Mouse (Mus musculus): ENCODE measurements around the gene Mlh1. TPM values are rescaled to one million over a fixed set of nuclear protein-coding genes. Genes with fewer than 3 reads are reported as not detected.

The Mlh1 gene
- total RNA-seq (2014; fragmentation: Nextera tagmentation): 47.2 and 69.4 TPM in 2 replicates
- 41.0 and 68.5 TPM in 2 replicates for total RNA-seq (2017)

DNA sequence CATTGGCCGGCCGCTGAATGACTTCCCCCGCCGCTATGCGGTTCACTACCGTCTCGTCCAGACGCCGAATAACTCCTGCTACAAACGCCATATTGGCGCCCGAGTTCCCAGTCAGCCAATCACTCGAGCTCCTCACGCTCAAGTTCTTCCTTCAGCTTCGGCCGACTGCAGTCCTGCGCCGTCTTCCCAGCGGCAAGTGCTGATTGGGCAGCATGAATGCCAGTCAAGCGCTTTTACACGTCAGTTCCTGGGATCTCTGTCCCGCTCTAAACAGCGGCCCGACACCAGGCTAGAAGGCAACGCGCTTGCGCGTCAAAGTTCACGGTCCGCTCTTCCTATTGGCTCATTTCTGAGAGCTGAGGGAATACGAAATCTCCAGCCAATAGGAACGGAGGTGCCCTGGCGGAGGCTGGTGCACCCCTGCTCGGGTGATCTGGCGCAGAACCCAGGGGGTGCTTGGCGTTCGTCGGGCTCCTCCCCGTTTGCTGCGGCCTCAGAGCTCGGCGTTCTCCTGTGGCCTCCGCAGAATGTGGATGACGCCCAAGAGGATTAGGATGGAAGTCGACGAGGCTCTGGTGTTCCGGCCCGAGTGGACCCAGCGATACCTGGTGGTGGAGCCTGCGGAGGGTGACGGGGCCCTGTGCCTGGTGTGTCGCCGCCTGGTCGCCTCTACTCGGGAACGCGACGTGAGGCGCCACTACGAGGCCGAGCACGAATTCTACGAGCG is at the start of gene Mlh1, which contains the start of gene Epm2aip1:
Gene Mlh1 (minus strand): TSS at position 358 of the 727 bp plus-strand sequence.
Gene Epm2aip1 (plus strand): TSS at position 496 of the 727 bp plus-strand sequence.
- peak; percentile 94 for ATAC-seq (replicated peaks; ENCODE audit: low FRiP score, low TSS enrichment, poor library complexity, severe bottlenecking)

DNA sequence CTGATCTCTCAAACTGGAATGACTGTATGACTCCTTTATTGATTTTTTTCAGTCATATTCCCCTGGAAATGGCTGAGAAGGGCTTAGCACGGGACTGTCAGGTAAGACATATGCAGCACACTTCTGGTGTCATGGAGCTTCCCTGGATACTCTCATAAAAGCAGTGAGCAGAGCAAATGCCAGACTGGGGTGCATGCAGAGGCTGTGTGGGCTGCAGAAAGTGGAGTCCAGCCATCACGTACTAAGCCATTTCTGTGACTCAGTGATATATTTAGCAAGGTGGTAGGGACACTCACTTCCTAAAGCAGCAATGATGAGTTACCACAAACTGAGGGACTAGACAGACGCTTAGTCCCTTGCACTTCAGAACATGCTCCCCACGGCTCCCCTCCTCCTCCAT is 49.3 kb upstream of the Mlh1 start:
- no peak for ATAC-seq (replicated peaks; ENCODE audit: low FRiP score, low TSS enrichment, poor library complexity, severe bottlenecking)

DNA sequence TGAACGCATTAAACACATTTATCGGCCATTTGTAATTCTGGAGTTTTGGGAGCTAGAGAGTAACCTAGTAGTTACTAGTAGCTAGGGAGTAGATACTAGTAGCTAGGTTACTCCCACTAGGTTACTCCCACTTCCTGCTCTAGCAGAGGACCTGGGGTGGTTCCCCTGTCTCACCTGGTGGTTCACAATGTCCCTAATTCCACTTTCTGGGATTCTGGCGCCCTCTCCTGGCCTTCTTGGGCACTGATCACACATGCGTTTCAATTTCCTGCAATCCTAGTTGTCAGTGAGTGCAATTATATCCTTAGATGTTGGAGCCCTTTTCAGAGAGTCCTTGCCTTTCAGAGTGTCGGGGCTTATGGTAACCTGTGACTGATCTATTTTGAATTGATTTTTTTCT is 42.6 kb upstream of the Mlh1 start:
- peak; percentile 89 for ATAC-seq (replicated peaks; ENCODE audit: low FRiP score, low TSS enrichment, poor library complexity, severe bottlenecking)

DNA sequence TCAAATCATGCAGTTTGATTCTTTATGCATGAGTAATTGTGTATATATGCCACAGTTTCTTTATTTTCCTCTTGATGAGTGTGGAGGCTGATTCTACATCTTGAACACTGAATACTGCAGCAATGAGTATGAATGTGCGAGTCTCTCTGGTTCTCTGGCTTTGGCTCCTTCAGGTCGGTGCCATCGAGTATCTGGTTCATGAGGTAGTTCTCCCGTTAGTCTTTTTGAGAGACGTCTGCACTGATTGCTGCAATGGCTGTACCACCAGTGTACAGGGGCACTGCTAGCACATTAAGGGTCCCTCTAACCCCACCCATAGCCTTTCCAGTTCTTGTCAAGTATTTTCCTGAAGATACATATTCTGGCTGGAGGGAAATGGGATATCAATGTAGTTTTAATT is 42.2 kb upstream of the Mlh1 start:
- ATAC-seq (replicated peaks; ENCODE audit: low FRiP score, low TSS enrichment, poor library complexity, severe bottlenecking): no peak

DNA sequence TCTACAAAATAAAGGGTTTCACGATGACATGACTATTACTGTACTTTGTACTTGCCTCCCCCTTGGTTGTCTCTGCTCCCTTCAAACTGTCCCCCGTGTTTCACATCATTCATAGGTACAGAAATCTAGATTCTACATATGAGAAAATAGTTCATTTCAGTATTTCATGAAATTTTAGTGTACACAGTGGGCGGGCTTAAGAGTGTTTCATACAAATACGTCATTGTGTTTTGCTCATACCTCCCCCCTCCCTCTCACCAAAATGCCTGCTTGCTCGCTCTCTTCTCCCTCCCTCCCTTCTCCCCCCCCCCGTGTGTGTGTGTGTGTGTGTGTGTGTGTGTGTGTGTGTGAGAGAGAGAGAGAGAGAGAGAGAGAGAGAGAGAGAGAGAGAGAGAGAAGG is 41.7 kb upstream of the Mlh1 start:
- ATAC-seq (replicated peaks; ENCODE audit: low FRiP score, low TSS enrichment, poor library complexity, severe bottlenecking): no peak

DNA sequence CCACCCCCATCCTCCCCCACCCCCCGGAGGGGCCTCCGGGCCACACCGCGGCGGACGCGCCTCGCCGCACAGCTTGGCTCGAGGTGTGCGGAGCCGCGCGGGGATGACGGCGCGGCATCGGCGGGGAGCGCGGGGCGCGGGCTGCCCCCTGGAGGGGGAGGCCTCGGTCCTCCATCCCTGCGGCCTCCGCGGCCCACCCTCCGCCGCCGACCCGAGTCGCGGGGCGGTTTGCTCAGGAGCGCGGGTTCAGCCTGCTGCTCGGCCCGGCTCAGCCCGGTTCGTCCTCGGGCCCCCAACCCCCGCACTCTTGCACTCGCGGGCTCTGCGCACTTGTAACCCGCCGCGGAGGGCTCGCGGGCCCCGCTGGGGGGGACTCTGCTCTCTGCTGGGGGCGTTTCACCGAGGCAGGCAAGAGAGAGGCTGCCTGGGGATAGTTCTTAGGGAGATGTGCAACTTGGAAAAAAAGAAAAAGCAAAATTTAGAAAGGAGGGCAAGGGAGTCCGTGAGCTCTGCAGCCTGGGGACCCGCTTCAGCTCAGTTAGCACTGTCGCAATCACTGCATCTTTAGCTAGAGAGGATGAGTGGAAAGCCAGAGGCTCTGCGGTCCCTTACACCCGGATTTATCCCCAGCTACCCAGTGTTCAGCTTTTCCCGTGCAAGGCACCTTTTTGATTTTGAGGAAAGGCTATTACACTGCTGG is 41.0 kb upstream of the Mlh1 start:
- ATAC-seq (replicated peaks; ENCODE audit: low FRiP score, low TSS enrichment, poor library complexity, severe bottlenecking): no peak

DNA sequence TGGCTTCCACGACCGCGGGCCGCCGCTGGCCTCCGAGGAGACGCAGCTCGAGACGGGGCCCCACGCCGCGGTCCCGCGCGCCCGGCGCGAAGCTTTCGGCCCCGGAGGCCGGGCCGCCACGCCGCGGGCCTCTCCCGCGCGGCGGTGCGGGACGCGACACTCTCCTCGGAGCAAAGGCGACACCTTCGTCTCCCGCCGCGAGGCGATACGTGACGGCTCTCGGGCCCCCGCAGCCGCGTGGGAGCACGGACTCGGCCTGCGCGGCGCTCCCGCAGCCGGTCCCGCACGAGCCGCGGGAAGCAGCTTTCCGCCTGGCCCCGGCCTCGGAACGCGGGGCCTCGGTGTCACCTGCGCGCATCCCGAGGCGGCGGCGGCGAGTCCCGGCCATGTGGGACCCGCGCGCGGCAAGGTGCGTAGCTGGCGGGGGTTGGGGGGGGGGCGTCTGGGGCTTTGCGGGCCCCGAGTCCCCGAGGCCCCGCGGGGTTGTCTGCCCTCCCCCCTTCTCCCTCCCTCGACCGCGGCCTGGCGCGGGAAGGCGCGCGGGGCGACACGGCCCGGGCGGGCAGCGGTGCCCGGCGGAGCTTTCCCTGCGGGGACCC is 40.4 kb upstream of the Mlh1 start:
- ATAC-seq (replicated peaks; ENCODE audit: low FRiP score, low TSS enrichment, poor library complexity, severe bottlenecking): no peak

DNA sequence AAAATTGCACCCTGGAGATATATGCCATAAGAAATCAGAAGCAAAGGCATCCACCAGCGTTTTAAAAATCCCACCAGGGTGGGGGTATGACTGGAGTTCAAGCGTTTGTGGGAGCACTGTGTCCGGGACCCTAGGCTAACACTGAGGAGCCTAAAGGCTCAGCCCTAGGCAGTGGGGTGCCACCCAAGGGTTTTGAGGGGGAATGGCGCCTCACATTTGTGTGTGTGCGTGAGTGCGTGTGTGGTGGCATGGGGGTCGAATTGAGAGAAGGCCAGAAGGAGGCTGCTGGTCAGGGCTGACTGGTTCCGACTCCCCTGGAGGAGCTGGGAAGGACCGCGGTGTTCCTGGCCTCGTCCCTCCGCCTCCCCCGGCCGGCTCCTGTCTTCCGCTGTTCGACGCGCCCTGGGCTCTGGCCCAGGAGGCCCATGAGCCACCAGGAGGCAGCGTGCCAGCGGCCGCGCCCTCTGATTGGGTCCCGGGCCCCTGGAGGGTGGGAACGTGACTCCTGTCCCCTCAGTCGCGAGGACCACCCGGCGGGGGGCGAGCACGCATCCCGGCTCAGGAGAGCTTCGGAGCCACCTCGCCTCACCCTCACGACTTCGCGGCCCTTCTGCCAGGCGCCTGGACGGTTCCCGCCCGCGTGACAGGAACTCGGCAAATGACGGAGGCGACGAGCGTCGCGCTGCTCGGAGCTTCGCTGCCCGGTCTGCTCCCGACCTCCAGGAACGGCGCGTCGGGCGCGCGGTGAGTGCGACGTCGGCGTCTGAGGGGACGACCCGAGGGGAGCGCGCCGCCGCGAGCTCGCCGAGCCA is 39.6 kb upstream of the Mlh1 start, which contains the start of gene Trank1:
Gene Trank1 (plus strand): TSS at position 709 of the 812 bp plus-strand sequence.
- no peak; the same call in 1 of the 2 replicates for ATAC-seq (replicated peaks; ENCODE audit: low FRiP score, low TSS enrichment, poor library complexity, severe bottlenecking)

DNA sequence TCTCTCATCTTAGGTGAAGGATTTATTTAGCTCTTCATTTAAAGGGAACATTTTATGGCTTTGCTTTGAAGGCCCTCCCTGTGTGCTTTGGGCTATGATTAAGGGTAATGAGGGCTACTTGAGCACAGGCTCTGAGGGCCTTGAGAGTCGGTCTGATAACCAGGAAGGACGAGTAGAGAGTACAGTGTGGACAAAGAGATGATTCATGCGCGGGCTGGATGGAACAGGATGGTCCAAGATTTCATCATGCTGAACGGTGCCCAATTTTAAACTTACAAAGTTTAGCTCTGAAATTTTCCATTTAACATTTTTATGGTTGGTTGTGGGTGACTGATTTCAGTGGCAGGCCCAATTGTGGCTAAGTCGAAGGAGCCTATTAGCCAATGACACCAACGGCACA is 34.6 kb upstream of the Mlh1 start:
- no peak for ATAC-seq (replicated peaks; ENCODE audit: low FRiP score, low TSS enrichment, poor library complexity, severe bottlenecking)

DNA sequence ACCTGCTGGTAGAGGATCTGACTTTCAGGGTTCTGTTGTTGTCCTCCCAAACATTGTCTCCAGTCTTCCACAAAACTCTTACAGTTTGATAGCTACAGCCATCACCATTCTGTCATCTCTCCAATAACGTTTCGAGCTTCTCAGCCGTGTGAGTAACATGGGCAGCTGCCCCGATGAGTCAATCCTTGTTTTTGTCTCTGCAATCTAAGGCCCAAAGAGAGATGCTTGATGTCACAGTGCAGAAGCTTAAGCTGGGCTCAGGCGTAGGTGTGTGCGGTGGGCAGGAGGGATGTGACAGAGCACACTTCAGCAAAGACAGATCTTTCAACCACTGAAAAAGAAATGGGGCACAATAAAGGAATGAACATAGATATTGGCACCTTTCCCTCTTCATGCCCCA is 32.4 kb upstream of the Mlh1 start:
- ATAC-seq (replicated peaks; ENCODE audit: low FRiP score, low TSS enrichment, poor library complexity, severe bottlenecking): no peak

DNA sequence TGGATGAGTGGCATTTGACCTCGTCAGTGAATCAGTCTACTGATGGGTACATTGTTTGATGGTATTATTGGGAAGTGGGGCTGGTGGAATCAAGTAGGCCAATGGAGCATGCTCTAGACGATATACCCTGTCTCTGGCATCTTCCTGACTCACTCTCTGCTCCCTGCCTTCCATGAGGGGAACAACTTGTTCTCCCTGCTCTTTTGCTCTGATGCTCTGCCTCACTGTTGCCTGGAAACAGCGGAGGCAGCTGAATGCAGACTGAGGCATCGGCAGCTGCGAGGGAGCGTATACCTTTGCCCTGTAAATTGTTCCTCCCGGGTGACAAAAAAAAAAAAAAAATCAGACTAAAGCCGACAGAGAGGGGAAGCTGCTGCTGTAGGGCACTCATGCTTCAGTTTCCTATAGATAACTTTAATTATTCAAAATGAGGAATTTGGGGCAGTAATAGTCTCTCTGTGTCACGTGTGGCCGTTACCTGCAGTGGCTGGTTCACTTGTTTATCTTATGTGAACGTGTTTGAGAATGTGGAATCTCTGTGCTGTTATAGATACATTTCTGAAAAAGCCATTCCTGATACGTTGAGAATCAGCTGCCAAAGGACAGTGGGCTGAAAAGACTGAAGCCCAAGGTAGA is 30.7 kb upstream of the Mlh1 start:
- ATAC-seq (replicated peaks; ENCODE audit: low FRiP score, low TSS enrichment, poor library complexity, severe bottlenecking): no peak

DNA sequence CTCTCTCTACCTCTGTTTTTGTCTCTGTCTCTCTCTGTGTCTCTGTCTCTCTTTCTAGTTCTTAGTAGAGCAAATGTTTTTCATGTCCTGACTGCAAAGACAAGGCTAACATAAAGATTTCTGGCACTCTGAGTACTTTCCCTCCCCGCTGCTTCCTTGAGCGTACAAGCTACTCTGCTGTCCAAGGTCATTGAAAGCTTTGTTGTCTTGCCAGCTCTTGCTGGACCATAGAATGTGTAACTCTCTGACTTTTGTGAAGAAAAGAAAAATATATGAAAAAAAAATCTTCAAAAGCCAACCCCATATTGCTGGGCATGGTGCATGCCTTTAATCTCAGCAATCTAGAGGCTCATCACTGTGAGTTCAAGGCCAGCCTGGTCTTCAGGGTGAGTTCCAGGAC is 27.0 kb upstream of the Mlh1 start:
- no peak for ATAC-seq (replicated peaks; ENCODE audit: low FRiP score, low TSS enrichment, poor library complexity, severe bottlenecking)

DNA sequence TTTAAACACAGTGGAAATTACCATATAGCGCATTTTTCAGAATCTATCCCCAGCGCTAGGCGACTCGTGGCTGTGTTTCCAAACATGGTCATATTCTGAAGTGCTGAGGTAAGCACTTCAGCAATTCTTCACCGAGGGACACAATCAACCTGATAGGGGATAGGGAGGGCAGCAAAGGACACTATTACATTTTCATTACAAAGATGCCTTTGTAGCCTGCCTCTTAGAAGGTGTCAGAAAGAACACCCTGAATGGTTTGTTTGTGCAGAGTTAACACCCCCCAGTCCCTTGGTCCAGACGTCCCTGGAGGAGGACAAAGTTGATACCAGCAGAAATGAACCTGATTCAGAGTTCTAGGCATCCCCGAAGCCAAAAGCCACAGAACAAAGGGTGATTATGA is 24.8 kb upstream of the Mlh1 start:
- ATAC-seq (replicated peaks; ENCODE audit: low FRiP score, low TSS enrichment, poor library complexity, severe bottlenecking): no peak

DNA sequence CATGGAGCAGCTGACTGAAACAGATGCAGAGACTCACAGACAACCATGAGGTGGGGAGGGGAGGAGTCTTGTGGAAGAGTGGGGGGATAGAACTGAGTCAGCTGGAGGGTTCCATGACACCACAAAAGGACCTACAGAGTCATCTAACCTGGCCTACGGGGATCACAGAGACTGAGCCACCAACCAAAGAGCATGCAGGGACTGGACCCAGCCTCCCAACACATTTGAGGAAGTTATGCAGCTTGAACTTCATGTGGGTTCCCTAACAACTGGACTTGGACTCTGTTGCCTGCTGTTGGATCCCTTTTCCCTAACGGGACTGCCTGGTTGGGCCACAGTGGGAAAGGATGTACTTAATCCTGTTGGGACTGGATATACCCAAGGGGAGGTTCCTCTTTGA is 23.7 kb upstream of the Mlh1 start:
- ATAC-seq (replicated peaks; ENCODE audit: low FRiP score, low TSS enrichment, poor library complexity, severe bottlenecking): no peak

DNA sequence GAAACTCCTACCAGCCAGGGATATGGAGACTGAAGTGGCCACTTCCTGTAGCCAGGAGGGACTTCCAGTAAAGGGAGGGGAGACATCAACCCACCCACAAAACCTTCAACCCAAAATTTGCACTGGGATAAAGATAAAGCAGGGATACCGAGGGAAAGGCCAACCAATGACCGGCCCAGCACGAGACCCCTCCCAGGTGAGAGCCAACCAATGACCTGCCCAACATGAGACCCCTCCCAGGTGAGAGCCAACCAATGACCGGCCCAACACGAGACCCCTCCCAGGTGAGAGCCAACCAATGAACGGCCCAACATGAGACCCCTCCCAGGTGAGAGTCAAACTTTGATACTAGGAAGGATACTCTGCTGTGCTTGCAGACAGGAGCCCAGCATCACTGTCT is 23.3 kb upstream of the Mlh1 start:
- ATAC-seq (replicated peaks; ENCODE audit: low FRiP score, low TSS enrichment, poor library complexity, severe bottlenecking): no peak

DNA sequence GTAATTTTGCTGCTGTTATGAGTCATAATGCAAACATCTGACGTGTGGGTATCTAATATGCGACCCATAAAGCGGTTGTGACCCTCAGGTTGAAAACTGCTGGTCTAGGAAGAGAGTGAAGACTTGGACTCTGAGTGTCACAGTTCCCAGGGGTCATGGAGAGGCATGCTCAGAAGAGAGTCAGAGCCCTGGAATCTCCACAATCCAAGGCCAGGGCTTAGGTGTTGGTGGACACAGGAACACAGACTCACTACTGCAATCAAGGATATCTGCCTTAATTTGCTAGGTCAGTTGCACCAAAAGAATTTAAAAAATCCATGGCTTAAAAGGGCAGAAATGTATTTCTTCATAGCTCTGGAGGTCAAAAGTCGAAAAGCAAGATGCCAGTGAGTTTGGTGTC is 21.6 kb upstream of the Mlh1 start:
- no peak for ATAC-seq (replicated peaks; ENCODE audit: low FRiP score, low TSS enrichment, poor library complexity, severe bottlenecking)

DNA sequence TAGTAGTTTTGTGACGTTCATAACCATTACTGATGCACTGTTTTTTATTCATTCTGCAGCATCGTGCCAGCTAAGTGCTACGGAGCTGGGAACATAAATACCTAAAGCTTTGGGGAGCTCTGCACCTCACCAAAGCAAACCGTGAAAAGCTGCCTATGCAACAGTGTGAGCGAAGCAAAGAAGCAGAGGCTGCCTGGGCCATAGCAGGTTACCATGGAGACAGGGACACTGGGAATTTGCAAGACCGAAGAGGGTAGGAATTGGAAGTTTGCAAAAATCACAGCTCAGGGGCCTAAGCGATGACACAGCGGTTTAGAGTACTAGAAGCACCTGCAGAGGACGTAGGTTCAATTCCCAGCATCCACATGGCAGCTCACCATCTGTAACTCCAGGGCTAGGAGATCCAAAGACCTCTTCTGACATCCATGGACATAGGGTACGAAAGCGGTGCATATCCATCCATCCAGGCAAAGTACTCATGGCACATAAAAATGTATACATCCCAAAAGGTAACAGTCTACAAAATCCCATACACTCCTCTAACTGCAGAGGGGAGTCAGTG is 19.0 kb upstream of the Mlh1 start:
- no peak for ATAC-seq (replicated peaks; ENCODE audit: low FRiP score, low TSS enrichment, poor library complexity, severe bottlenecking)

DNA sequence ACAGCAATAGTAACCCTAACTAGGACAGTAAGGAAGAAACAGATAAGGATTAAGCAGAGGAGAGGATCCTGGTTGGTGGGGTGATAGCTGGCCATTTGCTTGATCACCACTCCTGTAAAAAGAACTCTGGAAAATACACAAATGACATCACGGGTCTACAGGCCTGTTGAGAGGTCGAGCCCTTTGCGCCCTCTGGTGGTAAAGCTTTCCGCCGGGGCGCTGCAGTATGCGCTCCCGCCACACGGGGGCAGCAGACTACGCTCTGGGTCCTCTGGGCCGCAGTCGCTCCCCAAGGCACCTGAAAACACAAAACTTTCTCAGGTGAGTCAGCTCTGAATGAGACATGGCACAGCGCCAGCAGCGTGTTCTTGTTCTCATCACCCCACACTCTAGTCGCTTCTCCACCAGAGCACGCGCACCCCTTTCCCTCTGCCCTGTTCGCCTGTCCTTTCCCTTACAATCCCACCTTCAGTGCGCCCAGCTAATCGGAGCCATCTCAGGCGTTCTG is 18.3 kb upstream of the Mlh1 start:
- ATAC-seq (replicated peaks; ENCODE audit: low FRiP score, low TSS enrichment, poor library complexity, severe bottlenecking): peak; percentile 95

DNA sequence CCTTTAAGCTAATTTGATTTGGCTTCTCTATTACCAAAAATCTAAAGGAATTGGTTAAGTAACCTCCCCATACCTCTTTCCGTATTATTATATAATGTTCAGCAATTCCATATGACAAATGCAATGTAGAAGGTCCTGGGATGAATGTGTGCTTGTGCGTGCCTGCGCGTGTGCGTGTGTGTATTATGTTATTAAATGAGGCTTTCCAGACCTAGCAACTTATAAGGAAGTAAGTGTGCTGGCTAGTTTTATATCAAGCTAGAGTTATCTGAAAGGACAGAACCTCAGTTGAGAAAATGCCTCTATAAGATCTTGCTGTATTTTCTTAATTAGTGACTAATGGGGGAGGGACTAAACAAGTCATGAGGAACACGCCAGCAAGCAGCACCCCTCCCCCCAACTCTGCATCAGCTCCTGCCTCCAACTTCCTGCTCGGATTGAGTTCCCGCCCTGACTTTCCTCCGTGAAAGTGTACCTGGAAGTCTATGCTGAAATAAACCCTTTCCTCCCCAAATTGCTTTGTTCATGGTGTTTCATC is 17.8 kb upstream of the Mlh1 start:
- peak; percentile 54 for ATAC-seq (replicated peaks; ENCODE audit: low FRiP score, low TSS enrichment, poor library complexity, severe bottlenecking)

Measured in megakaryocyte-erythroid progenitor cell, adult 5-6 weeks (primary cell).